Mouse (Mus musculus) layer of hippocampus, postnatal 36 days (tissue): ENCODE measurements around the gene Dusp11. TPM values are rescaled to one million over a fixed set of nuclear protein-coding genes. Genes with fewer than 3 reads are reported as not detected.

Source experiments
- total RNA-seq, 2 experiments: library from RNA; stranded (reverse); gene quantifications; 2 replicates each; pipeline ENCODE4 v1.2.3; 2021

The Dusp11 gene
- total RNA-seq, 2 experiments from 2014 or later, result 87.0 to 106 TPM

Other genes starting within 250 kb of the Dusp11 start
- 1 to 10 TPM; 3.4 to 3.5 TPM for gene Nat8f7, start 248.5 kb downstream of the Dusp11 start, total RNA-seq
- gene Nat8f3, start 195.9 kb downstream of the Dusp11 start, total RNA-seq, result 1 to 10 TPM; 2.3 to 2.4 TPM
- 1 to 10 TPM; 1.8 to 2.2 TPM for gene Nat8f6, start 140.7 kb downstream of the Dusp11 start, total RNA-seq
- gene Nat8f5, start 140.7 kb downstream of the Dusp11 start, total RNA-seq, result 1 to 10 TPM; 7.5 to 7.6 TPM
- gene Nat8, start 129.6 kb downstream of the Dusp11 start, total RNA-seq, result 1 to 10 TPM; 3.2 to 3.7 TPM
- gene Nat8f2, start 92.5 kb downstream of the Dusp11 start, total RNA-seq, result 1 to 10 TPM; 2.4 to 2.8 TPM
- 1 to 10 TPM; 6.9 to 8.0 TPM for gene Nat8f4, start 56.8 kb downstream of the Dusp11 start, total RNA-seq
- gene Tprkb, start 49.8 kb downstream of the Dusp11 start, total RNA-seq, result 10 to 100 TPM; 77.8 to 88.5 TPM
- 10 to 100 TPM; 29.1 to 32.0 TPM for gene Nat8f1, start 46.0 kb downstream of the Dusp11 start, total RNA-seq
- gene Figla, start 54.5 kb upstream of the Dusp11 start, total RNA-seq, result not detected
- 100 to 1,000 TPM; 262 to 287 TPM for gene Add2, start 67.0 kb upstream of the Dusp11 start, total RNA-seq
- gene Tgfa, start 233.6 kb upstream of the Dusp11 start, total RNA-seq, result 10 to 100 TPM; 31.2 to 33.6 TPM